ENCODE assay signal across 28 mouse cellular contexts in the genomic region with DNA sequence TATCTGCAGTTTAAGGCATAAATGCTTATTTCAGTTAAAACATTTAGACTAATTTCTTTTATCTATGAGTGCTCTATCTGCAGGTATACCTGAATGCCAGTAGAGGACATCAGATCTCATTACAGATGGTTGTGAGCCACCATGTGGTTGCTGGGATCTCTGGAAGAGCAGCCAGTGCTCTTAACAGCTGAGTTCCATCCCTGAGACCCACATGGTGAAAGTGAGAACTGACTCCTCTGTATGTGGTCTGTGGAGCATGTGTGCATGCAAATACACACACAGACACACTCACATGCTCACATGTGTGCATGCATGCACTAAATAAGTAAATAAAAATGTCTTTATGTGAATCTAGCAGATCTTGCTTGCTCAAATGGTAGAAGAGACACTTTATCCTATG. TPM values are rescaled to one million over a fixed set of nuclear protein-coding genes. Genes with fewer than 3 reads are reported as not detected.
DNase-seq lines count a peak whose midpoint lies in the region; ATAC-seq and TF ChIP-seq lines count a peak whose summit lies in the region.
"Had no signal": no experiment of that assay in that cellular context is flagged by ENCODE, and none has a peak within 500 bp of the region (broad histone marks: within the 10 kb centered on the region; RNA-seq: fewer than 3 reads in every experiment).

No protein-coding gene starts in this region.

- no peak overlapping the region for H3K4me2 ChIP-seq in hindbrain, postnatal 0 days (ENCODE audit: low read depth, low read length)
- H3K4me2 ChIP-seq in hindbrain, embryonic 13.5 days = no peak overlapping the region
- H3K4me2 ChIP-seq in lung, postnatal 0 days (replicated peaks; ENCODE audit: low read depth, low read length) = no peak overlapping the region
- H3K4me2 ChIP-seq: embryonic facial prominence, embryonic 15.5 days; heart, embryonic 15.5 days; hindbrain, embryonic 15.5 days; liver, embryonic 11.5 days; neural tube, embryonic 13.5 days had no signal

- no peak for TF ChIP-seq EP300 in lung, postnatal 0 days (IDR thresholded peaks at IDR 0.05)

- H3K4me3 ChIP-seq in hindbrain, postnatal 0 days (ENCODE audit: low read length) = no peak overlapping the region
- H3K4me3 ChIP-seq in hindbrain, embryonic 13.5 days = no peak overlapping the region
- no peak overlapping the region for H3K4me3 ChIP-seq in lung, postnatal 0 days (ENCODE audit: low read depth, low read length)
- H3K4me3 ChIP-seq in lung, adult 2 months (replicated peaks; ENCODE audit: extremely low read depth, low read depth, low read length) = no peak overlapping the region
- H3K4me3 ChIP-seq: embryonic facial prominence, embryonic 15.5 days; heart, embryonic 15.5 days; hindbrain, embryonic 15.5 days; megakaryocyte, embryonic 14.5 days; neural tube, embryonic 13.5 days had no signal

- H3K36me3 ChIP-seq in hindbrain, postnatal 0 days (ENCODE audit: insufficient read depth, low read length) = no peaks in the 10 kb centered on the region
- no peaks in the 10 kb centered on the region for H3K36me3 ChIP-seq in hindbrain, embryonic 13.5 days
- H3K36me3 ChIP-seq in lung, postnatal 0 days (ENCODE audit: insufficient read depth, low read length) = no peaks in the 10 kb centered on the region
- H3K36me3 ChIP-seq: embryonic facial prominence, embryonic 15.5 days; heart, embryonic 15.5 days; hindbrain, embryonic 15.5 days; neural tube, embryonic 13.5 days had no signal

- no peak overlapping the region for H3K9ac ChIP-seq in hindbrain, postnatal 0 days (replicated peaks; ENCODE audit: low read length)
- H3K9ac ChIP-seq in hindbrain, embryonic 13.5 days = no peak overlapping the region
- no peak overlapping the region for H3K9ac ChIP-seq in lung, postnatal 0 days (replicated peaks; ENCODE audit: low read depth)
- H3K9ac ChIP-seq: embryonic facial prominence, embryonic 15.5 days; heart, embryonic 15.5 days; hindbrain, embryonic 15.5 days; neural tube, embryonic 13.5 days had no signal

- no peaks in the 10 kb centered on the region for H3K27me3 ChIP-seq in hindbrain, postnatal 0 days (ENCODE audit: insufficient read depth, low read length)
- H3K27me3 ChIP-seq in hindbrain, embryonic 13.5 days = no peaks in the 10 kb centered on the region
- H3K27me3 ChIP-seq in lung, postnatal 0 days (replicated peaks; ENCODE audit: insufficient read depth, low read length) = no peaks in the 10 kb centered on the region
- H3K27me3 ChIP-seq: embryonic facial prominence, embryonic 15.5 days; heart, embryonic 15.5 days; hindbrain, embryonic 15.5 days; neural tube, embryonic 13.5 days had no signal

- H3K27ac ChIP-seq in hindbrain, postnatal 0 days = no peak overlapping the region
- no peak overlapping the region for H3K27ac ChIP-seq in hindbrain, embryonic 13.5 days
- no peak overlapping the region for H3K27ac ChIP-seq in lung, postnatal 0 days (ENCODE audit: low read length)
- H3K27ac ChIP-seq: embryonic facial prominence, embryonic 15.5 days; heart, embryonic 15.5 days; hindbrain, embryonic 15.5 days; neural tube, embryonic 13.5 days had no signal

- peak; percentile 27; the same call in 1 of the 2 replicates for TF ChIP-seq CTCF in hindbrain, postnatal 0 days (IDR thresholded peaks at IDR 0.05; ENCODE audit: low read depth)
- TF ChIP-seq CTCF in lung, postnatal 0 days (IDR thresholded peaks at IDR 0.05) = peak; percentile 12; the same call in 1 of the 2 replicates
- TF ChIP-seq CTCF in lung, adult 2 months (IDR thresholded peaks at IDR 0.05; ENCODE audit: insufficient read depth, low read length) = no peak

- ATAC-seq in hindbrain, postnatal 0 days = no peak
- ATAC-seq in hindbrain, embryonic 13.5 days (ENCODE audit: low FRiP score) = no peak
- no peak for ATAC-seq in lung, postnatal 0 days
- ATAC-seq: forebrain, embryonic 14.5 days had no signal

- H3K4me1 ChIP-seq in hindbrain, postnatal 0 days (ENCODE audit: insufficient read depth, low read length) = no peaks in the 10 kb centered on the region
- H3K4me1 ChIP-seq in hindbrain, embryonic 13.5 days (replicated peaks) = no peaks in the 10 kb centered on the region
- H3K4me1 ChIP-seq in lung, postnatal 0 days (ENCODE audit: insufficient read depth, low read depth, low read length) = no peaks in the 10 kb centered on the region
- H3K4me1 ChIP-seq in lung, adult 2 months (ENCODE audit: control insufficient read depth, insufficient read depth, low read length) = peaks cover 2% of the 10 kb centered on the region; the same call in 1 of the 2 replicates
- H3K4me1 ChIP-seq: embryonic facial prominence, embryonic 15.5 days; heart, embryonic 15.5 days; hindbrain, embryonic 15.5 days; neural tube, embryonic 13.5 days had no signal

- TF ChIP-seq POLR2A in lung, adult 2 months (IDR thresholded peaks at IDR 0.05; ENCODE audit: borderline replicate concordance, extremely low read depth, low read depth, low read length) = no peak

- DNase-seq in hindbrain, postnatal 0 days (ENCODE audit: low spot score) = no peak
- DNase-seq in lung, postnatal 0 days (ENCODE audit: low spot score) = no peak
- no peak for DNase-seq in lung, postnatal 10 days
- peak; percentile 19 for DNase-seq in induced T-regulatory cell, adult 2 months (ENCODE audit: low read depth)
- DNase-seq in lung, adult 2 months = no peak
- no peak for DNase-seq in heart, postnatal 4 days
- DNase-seq: adrenal gland, postnatal 14 days; B cell, adult 2 months; cerebellum, adult 8-10 months; gastrocnemius, postnatal 36 days; heart, postnatal 36 days; kidney, adult 11 months; kidney, postnatal 14 days; layer of hippocampus, postnatal 36 days; lung, adult 18-20 months; lung, postnatal 36 days; midbrain, embryonic 14.5 days had no signal

- no peaks in the 10 kb centered on the region for H3K9me3 ChIP-seq in hindbrain, postnatal 0 days (ENCODE audit: low read length)
- H3K9me3 ChIP-seq in hindbrain, embryonic 13.5 days = no peaks in the 10 kb centered on the region
- no peaks in the 10 kb centered on the region for H3K9me3 ChIP-seq in lung, postnatal 0 days (ENCODE audit: low read length)
- H3K9me3 ChIP-seq: embryonic facial prominence, embryonic 15.5 days; heart, embryonic 15.5 days; hindbrain, embryonic 15.5 days; megakaryocyte, embryonic 14.5 days; neural tube, embryonic 13.5 days had no signal

RNA-seq across cellular contexts. Expression of gene Cd69, which starts 29.4 kb away (rescaled TPM):
- total RNA-seq in hindbrain, postnatal 0 days (2014; rRNA removed) = not detected in 2 replicates
- polyA plus RNA-seq in hindbrain, postnatal 0 days (2015; fragmentation: Nextera tagmentation; extraction: Ambion mirVana) = not detected in 2 replicates
- not detected in 2 replicates for polyA plus RNA-seq in hindbrain, embryonic 13.5 days (2015; fragmentation: Nextera tagmentation; extraction: Ambion mirVana)
- polyA plus RNA-seq in lung, postnatal 0 days (2015; fragmentation: Nextera tagmentation; extraction: Ambion mirVana) = 0.39 and 0.48 TPM in 2 replicates
- polyA plus RNA-seq in lung, adult 2 months (2012; rRNA removed) = 0.54 and 1.3 TPM in 2 replicates
- not detected for total RNA-seq in heart, postnatal 4 days (2021)
- total RNA-seq: layer of hippocampus, adult 18-20 months; layer of hippocampus, postnatal 36 days; left cerebral cortex, postnatal 10 days had no signal
- polyA plus RNA-seq: brain, embryonic 14.5 days; forebrain, embryonic 14.5 days; hindbrain, embryonic 15.5 days; neural tube, embryonic 13.5 days had no signal
